Mouse (Mus musculus): Measurements from ENCODE around the gene Rbpj.

- TF ChIP-seq POLR2A (IDR thresholded peaks at IDR 0.05; ENCODE audit: extremely low read depth, insufficient read depth, low read length) (no peak), CTCF (IDR thresholded peaks at IDR 0.05; ENCODE audit: extremely low read depth, insufficient read depth, low read length) (no peak)
Observed at GRCm38 (mm10) chr5:53671507-53671906, 205.6 kb downstream of the Rbpj start.
